Mouse (Mus musculus) embryonic fibroblast, embryonic 13.5 days (primary cell): Measurements from ENCODE around the gene Golt1a.

Experiments
- CTCF ChIP-seq: IDR thresholded peaks from 2 replicates; pipeline ENCODE4 v1.5.1; 2011; ENCODE audit warnings: mild to moderate bottlenecking, control low read depth, low read length, moderate library complexity, borderline replicate concordance; ENCODE audit not compliant: insufficient read depth
- POLR2A ChIP-seq: IDR thresholded peaks from 2 replicates; pipeline ENCODE4 v1.6.1; 2011; ENCODE audit warnings: low read depth, mild to moderate bottlenecking, control low read depth, low read length, moderate library complexity

DNA sequence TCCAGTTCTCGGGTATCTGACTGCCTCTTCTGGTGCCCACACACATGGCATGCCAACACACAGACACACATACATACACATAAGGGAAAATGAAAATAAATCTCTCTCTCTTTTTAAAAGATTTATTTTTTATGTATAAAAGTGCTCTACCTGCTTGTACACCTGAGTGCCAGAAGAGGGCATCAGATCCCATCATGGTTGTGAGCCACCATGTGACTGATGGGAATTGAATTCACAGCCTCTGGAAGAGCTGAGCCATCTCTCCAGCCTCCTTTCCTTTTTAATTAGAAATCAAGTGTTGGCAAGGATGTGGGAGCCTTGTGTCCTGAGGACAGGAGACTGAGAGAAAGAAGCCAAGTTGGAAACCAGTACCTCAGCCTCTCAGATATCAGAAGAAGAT is 7.5 kb downstream of the Golt1a start:
- TF ChIP-seq POLR2A: no peak
- no peak for TF ChIP-seq CTCF
